ENCODE assay signal across 8 mouse cellular contexts in genomic region chr6:56923331-56923725, GRCm38 (mm10). TPM values are rescaled to one million over a fixed set of nuclear protein-coding genes. Genes with fewer than 3 reads are reported as not detected.
A peak's percentile ranks its signal among the peaks of the same experiment; 100 is the strongest.
DNase-seq lines count a peak whose midpoint lies in the region; ATAC-seq and TF ChIP-seq lines count a peak whose summit lies in the region.

No protein-coding gene starts in this region.

- no peak for TF ChIP-seq CTCF in kidney, adult 2 months (conservative IDR thresholded peaks at IDR 0.05; ENCODE audit: insufficient read depth, insufficient read length, low read depth, low read length)
- TF ChIP-seq CTCF in MEL (IDR thresholded peaks at IDR 0.05 in 2 of 3, conservative IDR thresholded peaks at IDR 0.05 in 1 of 3; ENCODE audit: control insufficient read depth in 1 of 3, insufficient read depth in 1 of 3, low read depth in 2 of 3, low read length in 3 of 3, poor library complexity in 1 of 3, severe bottlenecking in 1 of 3), result no peak
- TF ChIP-seq CTCF in liver, embryonic 14.5 days (IDR thresholded peaks at IDR 0.05; ENCODE audit: low read depth), result no peak
- no peak for TF ChIP-seq CTCF in stomach, postnatal 0 days (IDR thresholded peaks at IDR 0.05; ENCODE audit: low read depth)

- H3K4me3 ChIP-seq in kidney, adult 2 months (ENCODE audit: insufficient read depth, low read depth, low read length), result peak overlapping the region; percentile 81
- H3K4me3 ChIP-seq in MEL (ENCODE audit: control insufficient read depth in 1 of 2, insufficient read depth in 1 of 2, low read depth in 2 of 2, low read length in 2 of 2), result peak overlapping the region; percentile 78 to 95
- peak overlapping the region; percentile 67 for H3K4me3 ChIP-seq in forebrain, embryonic 13.5 days
- H3K4me3 ChIP-seq in liver, embryonic 14.5 days (ENCODE audit: insufficient read depth in 1 of 2, low read depth in 2 of 2, low read length in 2 of 2), result peak overlapping the region; percentile 76 to 92
- H3K4me3 ChIP-seq in stomach, postnatal 0 days (ENCODE audit: low read depth, low read length), result peak overlapping the region; percentile 75

- TF ChIP-seq EP300 in MEL (IDR thresholded peaks at IDR 0.05; ENCODE audit: low read depth in 1 of 2, low read length in 2 of 2), result peak; percentile 63 to 76
- TF ChIP-seq EP300 in liver, embryonic 14.5 days (IDR thresholded peaks at IDR 0.05; ENCODE audit: low read depth), result peak; percentile 59
- TF ChIP-seq EP300 in stomach, postnatal 0 days (optimal IDR thresholded peaks at IDR 0.05), result no peak

- no peak for DNase-seq in kidney, adult 2 months
- DNase-seq in kidney, adult 11 months, result no peak
- DNase-seq in MEL (ENCODE audit: low read depth, low spot score), result peak; percentile 87
- peak in 2 of 3 experiments; percentile 61 to 63 for DNase-seq in liver, embryonic 14.5 days (ENCODE audit: low read depth in 3 of 3, low spot score in 3 of 3)
- no peak for DNase-seq in stomach, postnatal 0 days (ENCODE audit: low spot score)
- DNase-seq in frontal cortex, postnatal 14 days (ENCODE audit: low spot score in 2 of 2), result no peak
- DNase-seq in kidney, adult 9 months, result no peak

- WGBS in kidney, adult 2 months, result under 1% methylated on average over 25 of the region's 25 CpGs
- WGBS in forebrain, embryonic 13.5 days, result under 1% methylated on average over 25 of the region's 25 CpGs
- WGBS in liver, embryonic 14.5 days (ENCODE audit: insufficient replicate concordance), result under 1% methylated on average over 25 of the region's 25 CpGs
- WGBS in stomach, postnatal 0 days, result under 1% methylated on average over 25 of the region's 25 CpGs

- peaks cover 9% of the 10 kb centered on the region for H3K4me1 ChIP-seq in kidney, adult 2 months (ENCODE audit: control insufficient read depth, insufficient read depth, low read length)
- H3K4me1 ChIP-seq in MEL (ENCODE audit: control insufficient read depth in 1 of 2, insufficient read depth in 2 of 2, low read length in 2 of 2), result peaks cover 23 to 27% of the 10 kb centered on the region in 2 experiments
- peaks cover 7% of the 10 kb centered on the region; the same call in 1 of the 2 replicates for H3K4me1 ChIP-seq in forebrain, embryonic 13.5 days
- peaks cover 38 to 42% of the 10 kb centered on the region in 2 experiments for H3K4me1 ChIP-seq in liver, embryonic 14.5 days (replicated peaks; ENCODE audit: control insufficient read depth in 2 of 2, insufficient read depth in 2 of 2, low read length in 1 of 2)
- H3K4me1 ChIP-seq in stomach, postnatal 0 days (replicated peaks; ENCODE audit: control insufficient read depth, insufficient read depth), result no peaks in the 10 kb centered on the region

- H3K36me3 ChIP-seq in kidney, adult 2 months (ENCODE audit: control insufficient read depth, insufficient read depth, low read length), result no peaks in the 10 kb centered on the region
- peaks cover 0 to 36% of the 10 kb centered on the region in 2 experiments; a peak in 2 of 4 replicates for H3K36me3 ChIP-seq in MEL (ENCODE audit: control insufficient read depth in 1 of 2, insufficient read depth in 2 of 2, low read length in 2 of 2)
- no peaks in the 10 kb centered on the region for H3K36me3 ChIP-seq in forebrain, embryonic 13.5 days (ENCODE audit: poor library complexity, severe bottlenecking)
- no peaks in the 10 kb centered on the region for H3K36me3 ChIP-seq in liver, embryonic 14.5 days (replicated peaks; ENCODE audit: control insufficient read depth, insufficient read depth, low read depth)
- H3K36me3 ChIP-seq in stomach, postnatal 0 days (ENCODE audit: control insufficient read depth, insufficient read depth, low read length), result no peaks in the 10 kb centered on the region

- no peaks in the 10 kb centered on the region for H3K9me3 ChIP-seq in MEL (replicated peaks; ENCODE audit: insufficient read depth, low read length)
- H3K9me3 ChIP-seq in forebrain, embryonic 13.5 days (replicated peaks), result no peaks in the 10 kb centered on the region
- no peaks in the 10 kb centered on the region for H3K9me3 ChIP-seq in liver, embryonic 14.5 days (ENCODE audit: control insufficient read depth, low read length)
- no peaks in the 10 kb centered on the region for H3K9me3 ChIP-seq in stomach, postnatal 0 days (ENCODE audit: control insufficient read depth, low read length)

- no peaks in the 10 kb centered on the region for H3K27me3 ChIP-seq in kidney, adult 2 months (replicated peaks; ENCODE audit: control insufficient read depth, insufficient read depth, low read length)
- no peaks in the 10 kb centered on the region for H3K27me3 ChIP-seq in MEL (ENCODE audit: control insufficient read depth in 1 of 2, insufficient read depth in 2 of 2, low read length in 2 of 2)
- H3K27me3 ChIP-seq in forebrain, embryonic 13.5 days, result no peaks in the 10 kb centered on the region
- no peaks in the 10 kb centered on the region for H3K27me3 ChIP-seq in liver, embryonic 14.5 days (ENCODE audit: control insufficient read depth, insufficient read depth, low read length)
- no peaks in the 10 kb centered on the region for H3K27me3 ChIP-seq in stomach, postnatal 0 days (ENCODE audit: control insufficient read depth, insufficient read depth, low read length)

- H3K9ac ChIP-seq in MEL (ENCODE audit: control insufficient read depth, low read depth, low read length, poor library complexity, severe bottlenecking), result peak overlapping the region; percentile 76
- peak overlapping the region; percentile 77 for H3K9ac ChIP-seq in forebrain, embryonic 13.5 days
- H3K9ac ChIP-seq in liver, embryonic 14.5 days (replicated peaks), result peak overlapping the region; percentile 96
- H3K9ac ChIP-seq in stomach, postnatal 0 days (ENCODE audit: low read length), result peak overlapping the region; percentile 81

- peaks cover 35% of the 10 kb centered on the region for H3K79me2 ChIP-seq in MEL (ENCODE audit: control insufficient read depth, insufficient read depth, low read length, poor library complexity)

- H3K4me2 ChIP-seq in forebrain, embryonic 13.5 days, result peak overlapping the region; percentile 62
- H3K4me2 ChIP-seq in liver, embryonic 14.5 days (ENCODE audit: low read depth), result peak overlapping the region; percentile 89
- H3K4me2 ChIP-seq in stomach, postnatal 0 days (replicated peaks; ENCODE audit: low read depth), result peak overlapping the region; percentile 66

- no peak for ATAC-seq in forebrain, embryonic 13.5 days
- peak; percentile 54 for ATAC-seq in liver, embryonic 14.5 days (ENCODE audit: insufficient read depth)
- no peak for ATAC-seq in stomach, postnatal 0 days (ENCODE audit: low FRiP score, low TSS enrichment)

- no peak for TF ChIP-seq POLR2A in kidney, adult 2 months (IDR thresholded peaks at IDR 0.05; ENCODE audit: low read depth, low read length)
- TF ChIP-seq POLR2A in MEL (IDR thresholded peaks at IDR 0.05; ENCODE audit: control insufficient read depth in 1 of 2, insufficient read depth in 1 of 2, low read depth in 1 of 2, low read length in 2 of 2, poor library complexity in 1 of 2), result no peak; a peak in 1 of 4 replicates

- no peak for TF ChIP-seq RAD21 in MEL (IDR thresholded peaks at IDR 0.05; ENCODE audit: low read depth, low read length)

- H3K27ac ChIP-seq in kidney, adult 2 months (ENCODE audit: insufficient read depth, low read depth, low read length), result peak overlapping the region; percentile 69
- H3K27ac ChIP-seq in MEL (ENCODE audit: control insufficient read depth, low read depth, low read length), result peak overlapping the region; percentile 70
- H3K27ac ChIP-seq in forebrain, embryonic 13.5 days, result peak overlapping the region; percentile 71
- peak overlapping the region; percentile 73 for H3K27ac ChIP-seq in liver, embryonic 14.5 days
- H3K27ac ChIP-seq in stomach, postnatal 0 days (replicated peaks), result peak overlapping the region; percentile 84

TF ChIP-seq in MEL, 35 proteins besides CTCF, POLR2A, EP300 and RAD21 (continues in another document):
- TF ChIP-seq JUND (IDR thresholded peaks at IDR 0.05; ENCODE audit: low read depth, low read length) (no peak), KAT2A (conservative IDR thresholded peaks at IDR 0.05; ENCODE audit: low read depth, low read length) (no peak), TBP (IDR thresholded peaks at IDR 0.05; ENCODE audit: low read depth, low read length) (no peak), MAFK (IDR thresholded peaks at IDR 0.05; ENCODE audit: borderline replicate concordance, low read depth, low read length) (no peak), MAZ (IDR thresholded peaks at IDR 0.05; ENCODE audit: low read depth, low read length) (no peak), MXI1 (IDR thresholded peaks at IDR 0.05; ENCODE audit: low read depth, low read length) (peak; percentile 80), ZKSCAN1 (IDR thresholded peaks at IDR 0.05; ENCODE audit: low read depth, low read length) (no peak)

RNA-seq across cellular contexts. Expression of gene Nt5c3, which starts 0.4 kb away (rescaled TPM):
- polyA plus RNA-seq in kidney, adult 2 months (2012; rRNA removed), result 13.3 and 15.1 TPM in 2 replicates
- 59.2 and 65.0 TPM in 2 replicates for total RNA-seq in MEL (2012; rRNA removed)
- polyA plus RNA-seq in MEL (2012; ENCODE audit: insufficient read depth in 1 of 2, insufficient read length in 2 of 2, low read depth in 1 of 2, low replicate concordance in 2 of 2, missing spikeins in 1 of 2), result 10 to 100 TPM in 1 of 2 experiments, not detected in 1; 71.1 TPM
- 110 TPM in 2 replicates for polyA plus RNA-seq in forebrain, embryonic 13.5 days (2015; fragmentation: Nextera tagmentation; extraction: Ambion mirVana)
- polyA plus RNA-seq in liver, embryonic 14.5 days (2012; rRNA removed), result 55.6 and 84.0 TPM in 2 replicates
- 255 and 257 TPM in 2 replicates for polyA plus RNA-seq in liver, embryonic 14.5 days (2014; fragmentation: Nextera tagmentation; extraction: Ambion mirVana)
- polyA plus RNA-seq in stomach, postnatal 0 days (2015; fragmentation: Nextera tagmentation; extraction: Ambion mirVana), result 123 and 124 TPM in 2 replicates

RNA-seq across cellular contexts. Expression of gene Vmn1r4, which starts 0.5 kb away (rescaled TPM):
- polyA plus RNA-seq in kidney, adult 2 months (2012; rRNA removed), result 0.14 and 0.15 TPM in 2 replicates
- 0.26 and 0.27 TPM in 2 replicates for total RNA-seq in MEL (2012; rRNA removed)
- polyA plus RNA-seq in MEL (2012; ENCODE audit: insufficient read depth in 1 of 2, insufficient read length in 2 of 2, low read depth in 1 of 2, low replicate concordance in 2 of 2, missing spikeins in 1 of 2), result under 1 TPM in 1 of 2 experiments, not detected in 1; 0.21 TPM
- 0.59 and 0.65 TPM in 2 replicates for polyA plus RNA-seq in forebrain, embryonic 13.5 days (2015; fragmentation: Nextera tagmentation; extraction: Ambion mirVana)
- 0.10 and 0.13 TPM in 2 replicates for polyA plus RNA-seq in liver, embryonic 14.5 days (2012; rRNA removed)
- polyA plus RNA-seq in liver, embryonic 14.5 days (2014; fragmentation: Nextera tagmentation; extraction: Ambion mirVana), result 0.11 and 0.28 TPM in 2 replicates
- polyA plus RNA-seq in stomach, postnatal 0 days (2015; fragmentation: Nextera tagmentation; extraction: Ambion mirVana), result 0.12 and 0.29 TPM in 2 replicates

RNA-seq across cellular contexts. Expression of gene Vmn1r5, which starts 46.7 kb away (rescaled TPM):
- not detected in 2 replicates for polyA plus RNA-seq in kidney, adult 2 months (2012; rRNA removed)
- total RNA-seq in MEL (2012; rRNA removed), result not detected in 2 replicates
- not detected for polyA plus RNA-seq in MEL (2012; ENCODE audit: insufficient read depth in 1 of 2, insufficient read length in 2 of 2, low read depth in 1 of 2, low replicate concordance in 2 of 2, missing spikeins in 1 of 2)
- not detected in 2 replicates for polyA plus RNA-seq in forebrain, embryonic 13.5 days (2015; fragmentation: Nextera tagmentation; extraction: Ambion mirVana)
- not detected in 2 replicates for polyA plus RNA-seq in liver, embryonic 14.5 days (2012; rRNA removed)
- polyA plus RNA-seq in liver, embryonic 14.5 days (2014; fragmentation: Nextera tagmentation; extraction: Ambion mirVana), result not detected in 2 replicates
- not detected in 2 replicates for polyA plus RNA-seq in stomach, postnatal 0 days (2015; fragmentation: Nextera tagmentation; extraction: Ambion mirVana)

Comparison
In these comparisons a context has a peak if more than half of its experiments do, and no peak if none do; other contexts are left out.
1. DNase-seq: peak in MEL (single experiment) and liver, embryonic 14.5 days (2 of 3); none in kidney, adult 2 months (single experiment), kidney, adult 11 months (single experiment), stomach, postnatal 0 days (single experiment), frontal cortex, postnatal 14 days (0 of 2) and kidney, adult 9 months (single experiment).
2. Peak in every context shown above with its lines, with median percentiles within 50 percentile points of each other: H3K27ac ChIP-seq, H3K4me3 ChIP-seq, H3K9ac ChIP-seq and H3K4me2 ChIP-seq.